Mouse (Mus musculus) stomach, adult 2 months (tissue): ENCODE results near the gene Tnfrsf22. TPM values are rescaled to one million over a fixed set of nuclear protein-coding genes. Genes with fewer than 3 reads are reported as not detected.

Experiments
- polyA plus RNA-seq: library from polyadenylated mRNA; depleted of rRNA; stranded (reverse); fragments of >200 nt; gene quantifications from 2 replicates; pipeline ENCODE4 v1.2.3, GENCODE M21; 2012; rRNA removed

Gene Tnfrsf22
- polyA plus RNA-seq, result 1.0 and 1.8 TPM in 2 replicates

GRCm38 (mm10) chr7:143649034-143649768 lies at the start of gene Tnfrsf22:
TSS of gene Tnfrsf22 (minus strand) at chr7:143649661.

GRCm38 (mm10) chr7:143685359-143686067 lies 36.1 kb upstream of the Tnfrsf22 start, which contains the start of gene Tnfrsf23:
TSS of gene Tnfrsf23 (minus strand) at chr7:143685872.

GRCm38 (mm10) chr7:143628540-143628939 lies 20.9 kb downstream of the Tnfrsf22 start, which contains the start of gene Tnfrsf26:
TSS of gene Tnfrsf26 (minus strand) at chr7:143628722.

GRCm38 (mm10) chr7:143599428-143600230 lies 49.8 kb downstream of the Tnfrsf22 start, which contains the start of gene Cars:
TSS of gene Cars (minus strand) at chr7:143600090.

Other genes with a start within 250 kb of the Tnfrsf22 start
- 23.0 and 26.4 TPM in 2 replicates for gene Cdkn1c, start 188.6 kb downstream of the Tnfrsf22 start, polyA plus RNA-seq
- 141 and 164 TPM in 2 replicates for gene Slc22a18, start 175.9 kb downstream of the Tnfrsf22 start, polyA plus RNA-seq
- 15.9 and 25.8 TPM in 2 replicates for gene Phlda2, start 146.5 kb downstream of the Tnfrsf22 start, polyA plus RNA-seq
- gene Nap1l4, start 100.6 kb downstream of the Tnfrsf22 start, polyA plus RNA-seq, result 17.7 and 19.0 TPM in 2 replicates
- gene Cars, start 49.6 kb downstream of the Tnfrsf22 start, polyA plus RNA-seq, result 9.1 and 10.4 TPM in 2 replicates
- gene Tnfrsf26, start 20.9 kb downstream of the Tnfrsf22 start, polyA plus RNA-seq, result 0.02 and 0.08 TPM in 2 replicates
- gene Tnfrsf23, start 36.2 kb upstream of the Tnfrsf22 start, polyA plus RNA-seq, result 1.4 and 1.9 TPM in 2 replicates
- gene Osbpl5, start 107.3 kb upstream of the Tnfrsf22 start, polyA plus RNA-seq, result 35.9 and 37.1 TPM in 2 replicates
- 0.05 TPM in 1 of 2 replicates, not detected in the other for gene Mrgprg, start 117.3 kb upstream of the Tnfrsf22 start, polyA plus RNA-seq
- 1.1 and 1.8 TPM in 2 replicates for gene Mrgpre, start 134.8 kb upstream of the Tnfrsf22 start, polyA plus RNA-seq
- gene Nadsyn1, start 173.2 kb upstream of the Tnfrsf22 start, polyA plus RNA-seq, result 8.8 TPM in 2 replicates
- gene Dhcr7, start 173.5 kb upstream of the Tnfrsf22 start, polyA plus RNA-seq, result 31.5 and 32.9 TPM in 2 replicates
- not detected in 2 replicates for gene Gm498, start 217.2 kb upstream of the Tnfrsf22 start, polyA plus RNA-seq